Mouse (Mus musculus) forebrain, embryonic 16.5 days (tissue): Measurements from ENCODE around the gene Cd47. TPM values are rescaled to one million over a fixed set of nuclear protein-coding genes. Genes with fewer than 3 reads are reported as not detected.

Source experiments
- ATAC-seq: fragments of 200-750 bp; cut with Nextera tagmentation; 2 replicates; pipeline ENCODE4 v1.8.0; 2017; ENCODE audit warnings: mild to moderate bottlenecking, moderate library complexity
- H3K27ac ChIP-seq: fragments of 300-500 bp; sonication (generic); 2 replicates; pipeline ENCODE4 v1.5.1; 2014; ENCODE audit warnings: low read length, control low read depth
- H3K27me3 ChIP-seq: fragments of 300-500 bp; sonication (generic); replicated peaks from 2 replicates; pipeline ENCODE4 v1.6.1; 2014; ENCODE audit warnings: low read length; ENCODE audit not compliant: control insufficient read depth, insufficient read depth
- H3K36me3 ChIP-seq: fragments of 300-500 bp; sonication (generic); 2 replicates; pipeline ENCODE4 v1.6.1; 2014; ENCODE audit not compliant: control insufficient read depth, insufficient read depth
- H3K4me1 ChIP-seq: fragments of 300-500 bp; sonication (generic); replicated peaks from 2 replicates; pipeline ENCODE4 v1.6.1; 2014; ENCODE audit warnings: low read length; ENCODE audit not compliant: control insufficient read depth, insufficient read depth
- H3K4me2 ChIP-seq: fragments of 300-500 bp; sonication (generic); 2 replicates; pipeline ENCODE4 v1.6.1; 2014; ENCODE audit warnings: mild to moderate bottlenecking, low read length, control low read depth
- H3K4me3 ChIP-seq: fragments of 300-500 bp; sonication (generic); replicated peaks from 2 replicates; pipeline ENCODE4 v1.5.1; 2014; ENCODE audit warnings: mild to moderate bottlenecking, low read length, control low read depth
- H3K9ac ChIP-seq: fragments of 300-500 bp; sonication (generic); replicated peaks from 2 replicates; pipeline ENCODE4 v1.6.1; 2014; ENCODE audit warnings: low read depth, low read length, control low read depth
- H3K9me3 ChIP-seq: fragments of 300-500 bp; sonication (generic); 2 replicates; pipeline ENCODE4 v1.6.1; 2016; ENCODE audit warnings: low read length; ENCODE audit not compliant: control insufficient read depth
- WGBS: fragments of 180-500 bp; shearing (Covaris S2); extraction: QIAGEN DNeasy Blood & Tissue Kit; methylation state at CpG from one replicate; pipeline ENCODE4 v1.1.7; 2014; 5-methylcytosine and 5-hydroxymethylcytosine counted together
- polyA plus RNA-seq: library from polyadenylated mRNA; unstranded; fragments of >200 nt; fragmentation: Nextera tagmentation; extraction: Ambion mirVana; gene quantifications from 2 replicates; pipeline ENCODE4 v1.2.1, GENCODE M21; 2015

Gene Cd47
- polyA plus RNA-seq, 1 experiment from 2014 or later, result 131 TPM

GRCm38 (mm10) chr16:49873918-49874317 is 73.6 kb downstream of the Cd47 start:
- H3K4me1 ChIP-seq, result no peaks in the 10 kb centered on the region
- H3K9me3 ChIP-seq, result no peaks in the 10 kb centered on the region
- no peaks in the 10 kb centered on the region for H3K27me3 ChIP-seq
- peaks cover under 1% of the 10 kb centered on the region; the same call in 1 of the 2 replicates for H3K36me3 ChIP-seq
- ATAC-seq, result no peak
- H3K27ac ChIP-seq, result no peak overlapping the region
- no peak overlapping the region for H3K9ac ChIP-seq
- WGBS, result 93% methylated on average over 2 of the region's 2 CpGs
- no peak overlapping the region for H3K4me2 ChIP-seq
- no peak overlapping the region for H3K4me3 ChIP-seq

GRCm38 (mm10) chr16:49874546-49874945 is 74.2 kb downstream of the Cd47 start:
- 90% methylated on average over 1 of the region's 1 CpGs for WGBS
- no peak for ATAC-seq
- no peak overlapping the region for H3K27ac ChIP-seq
- H3K27me3 ChIP-seq, result no peaks in the 10 kb centered on the region
- H3K36me3 ChIP-seq, result no peaks in the 10 kb centered on the region; the same call in 1 of the 2 replicates
- H3K9ac ChIP-seq, result no peak overlapping the region
- H3K4me2 ChIP-seq, result no peak overlapping the region
- no peaks in the 10 kb centered on the region for H3K4me1 ChIP-seq
- H3K4me3 ChIP-seq, result no peak overlapping the region
- H3K9me3 ChIP-seq, result no peaks in the 10 kb centered on the region

- H3K27ac ChIP-seq, result no peak overlapping the region
- ATAC-seq, result no peak
- no peaks in the 10 kb centered on the region for H3K27me3 ChIP-seq
- no peaks in the 10 kb centered on the region for H3K36me3 ChIP-seq
- no peaks in the 10 kb centered on the region for H3K9me3 ChIP-seq
- 88% methylated on average over 9 of the region's 9 CpGs for WGBS
- no peak overlapping the region for H3K4me3 ChIP-seq
- H3K4me2 ChIP-seq, result no peak overlapping the region
- H3K9ac ChIP-seq, result no peak overlapping the region
- H3K4me1 ChIP-seq, result no peaks in the 10 kb centered on the region
These were observed 76.1 kb downstream of the Cd47 start for GRCm38 (mm10) chr16:49876291-49877030.

- H3K9me3 ChIP-seq, result no peaks in the 10 kb centered on the region
- no peak overlapping the region for H3K4me2 ChIP-seq
- 95% methylated on average over 9 of the region's 9 CpGs for WGBS
- no peak for ATAC-seq
- no peaks in the 10 kb centered on the region for H3K36me3 ChIP-seq
- H3K27ac ChIP-seq, result no peak overlapping the region
- H3K4me3 ChIP-seq, result no peak overlapping the region
- H3K27me3 ChIP-seq, result no peaks in the 10 kb centered on the region
- no peaks in the 10 kb centered on the region for H3K4me1 ChIP-seq
- no peak overlapping the region for H3K9ac ChIP-seq
These were observed 76.9 kb downstream of the Cd47 start for GRCm38 (mm10) chr16:49877243-49877642.

GRCm38 (mm10) chr16:49878051-49878450 is 77.7 kb downstream of the Cd47 start:
- Histone ChIP-seq H3K9me3 (no peaks in the 10 kb centered on the region), H3K4me2 (no peak overlapping the region), H3K4me3 (no peak overlapping the region), H3K27ac (no peak overlapping the region), H3K27me3 (no peaks in the 10 kb centered on the region), H3K4me1 (no peaks in the 10 kb centered on the region), H3K9ac (no peak overlapping the region), H3K36me3 (no peaks in the 10 kb centered on the region)
- no peak for ATAC-seq
- 91% methylated on average over 2 of the region's 2 CpGs for WGBS

GRCm38 (mm10) chr16:49886403-49887066 is 86.2 kb downstream of the Cd47 start:
- no peak overlapping the region for H3K27ac ChIP-seq
- no peak for ATAC-seq
- no peak overlapping the region for H3K4me2 ChIP-seq
- no peak overlapping the region for H3K4me3 ChIP-seq
- no peaks in the 10 kb centered on the region for H3K36me3 ChIP-seq
- no peaks in the 10 kb centered on the region for H3K27me3 ChIP-seq
- no peaks in the 10 kb centered on the region for H3K4me1 ChIP-seq
- H3K9me3 ChIP-seq, result no peaks in the 10 kb centered on the region
- 93% methylated on average over 9 of the region's 9 CpGs for WGBS
- no peak overlapping the region for H3K9ac ChIP-seq

- Histone ChIP-seq H3K36me3 (no peaks in the 10 kb centered on the region), H3K27ac (no peak overlapping the region), H3K4me1 (no peaks in the 10 kb centered on the region), H3K4me3 (no peak overlapping the region), H3K27me3 (no peaks in the 10 kb centered on the region), H3K9me3 (no peaks in the 10 kb centered on the region), H3K9ac (no peak overlapping the region), H3K4me2 (no peak overlapping the region)
- no peak for ATAC-seq
- WGBS, result 84% methylated on average over 3 of the region's 3 CpGs
These were observed 87.0 kb downstream of the Cd47 start for GRCm38 (mm10) chr16:49887290-49887689.

GRCm38 (mm10) chr16:49887811-49888564 is 87.7 kb downstream of the Cd47 start:
- 81% methylated on average over 9 of the region's 9 CpGs for WGBS
- H3K36me3 ChIP-seq, result no peaks in the 10 kb centered on the region
- H3K4me3 ChIP-seq, result no peak overlapping the region
- H3K9me3 ChIP-seq, result no peaks in the 10 kb centered on the region
- no peak for ATAC-seq
- no peaks in the 10 kb centered on the region for H3K4me1 ChIP-seq
- H3K27ac ChIP-seq, result no peak overlapping the region
- H3K27me3 ChIP-seq, result no peaks in the 10 kb centered on the region
- H3K9ac ChIP-seq, result no peak overlapping the region
- H3K4me2 ChIP-seq, result no peak overlapping the region

- H3K4me2 ChIP-seq, result no peak overlapping the region
- no peak overlapping the region for H3K27ac ChIP-seq
- ATAC-seq, result no peak
- H3K9ac ChIP-seq, result no peak overlapping the region
- no peaks in the 10 kb centered on the region for H3K9me3 ChIP-seq
- 65% methylated on average over 2 of the region's 2 CpGs for WGBS
- H3K27me3 ChIP-seq, result no peaks in the 10 kb centered on the region
- H3K4me3 ChIP-seq, result no peak overlapping the region
- H3K4me1 ChIP-seq, result no peaks in the 10 kb centered on the region
- no peaks in the 10 kb centered on the region for H3K36me3 ChIP-seq
These were observed 88.8 kb downstream of the Cd47 start for GRCm38 (mm10) chr16:49889031-49889655.
